Mouse (Mus musculus): ENCODE data around the gene Adam6b. TPM values are rescaled to one million over a fixed set of nuclear protein-coding genes. Genes with fewer than 3 reads are reported as not detected.
"Not testable (repeated sequence)": the region's sequence is repeated elsewhere in the genome, so short reads cannot be mapped to it uniquely, and the experiment has no call there.

The Adam6b gene
- polyA plus RNA-seq (2015; fragmentation: Nextera tagmentation; extraction: Ambion mirVana) = not detected in 2 replicates

- H3K9ac ChIP-seq (replicated peaks); H3K36me3 ChIP-seq; H3K4me2 ChIP-seq (replicated peaks); ATAC-seq (replicated peaks); H3K4me1 ChIP-seq; H3K4me3 ChIP-seq; H3K9me3 ChIP-seq; H3K27ac ChIP-seq (replicated peaks); H3K27me3 ChIP-seq: not testable (repeated sequence)
- WGBS = 38% methylated on average over 1 of the region's 1 CpGs
Measured at GRCm38 (mm10) chr12:113489211-113489610, at the start of gene Adam6b. Gene Adam6b, plus strand, starts transcription at chr12:113489511.

DNA sequence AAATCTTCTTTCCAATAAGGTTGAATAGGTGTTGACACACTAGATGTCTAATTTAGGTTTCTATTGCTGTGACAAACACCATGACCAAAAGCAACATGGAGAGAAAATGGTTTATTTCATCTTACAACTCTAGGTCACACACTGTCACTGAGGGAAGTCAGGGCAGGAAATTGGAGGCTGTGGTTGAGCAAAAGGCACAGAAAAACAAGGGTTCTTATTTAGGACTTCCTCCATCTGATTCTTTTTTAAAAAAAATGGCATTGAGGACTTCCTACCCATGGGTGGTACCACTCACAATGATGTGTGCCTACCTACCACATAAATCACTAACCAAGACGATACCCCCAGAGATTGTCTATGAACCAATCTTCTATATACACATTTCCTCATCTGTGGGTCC, 43.2 kb upstream of the Adam6b start:
- H3K27ac ChIP-seq (replicated peaks) = no peak overlapping the region
- H3K9ac ChIP-seq (replicated peaks) = no peak overlapping the region
- 100% methylated on average over 1 of the region's 1 CpGs for WGBS
- no peaks in the 10 kb centered on the region for H3K9me3 ChIP-seq
- H3K27me3 ChIP-seq = no peaks in the 10 kb centered on the region
- H3K4me2 ChIP-seq (replicated peaks) = no peak overlapping the region
- H3K4me1 ChIP-seq = no peaks in the 10 kb centered on the region
- H3K36me3 ChIP-seq = no peaks in the 10 kb centered on the region
- no peak for ATAC-seq (replicated peaks)
- no peak overlapping the region for H3K4me3 ChIP-seq

DNA sequence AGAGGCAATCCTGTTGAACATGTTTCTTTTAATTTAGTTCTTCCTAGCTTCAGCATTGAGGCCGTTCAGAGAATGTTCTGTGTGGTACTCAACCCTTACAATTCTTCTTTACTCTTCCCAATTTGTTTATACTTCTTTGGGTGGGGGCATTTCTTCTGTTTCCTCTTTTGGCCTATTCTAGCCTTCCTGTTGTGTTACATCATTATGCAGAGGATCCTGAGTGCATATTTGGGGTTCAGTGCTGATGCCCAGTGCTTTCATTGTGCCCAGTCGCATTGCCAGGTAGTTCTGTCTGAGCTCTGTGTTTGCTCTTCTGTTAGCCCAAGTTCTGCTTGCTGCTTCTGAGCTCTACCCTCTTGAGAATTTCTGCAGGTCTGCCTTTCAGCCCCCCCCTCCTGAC, 13.1 kb upstream of the Adam6b start:
- Histone ChIP-seq H3K9me3 (0 out of 2 replicates have a peak, but pooled peaks cover 3% of the 10 kb centered on the region), H3K27ac (replicated peaks) (no peak overlapping the region), H3K4me2 (replicated peaks) (no peak overlapping the region), H3K9ac (replicated peaks) (no peak overlapping the region), H3K27me3 (no peaks in the 10 kb centered on the region), H3K4me1 (no peaks in the 10 kb centered on the region), H3K4me3 (no peak overlapping the region), H3K36me3 (no peaks in the 10 kb centered on the region)
- WGBS = 90% methylated on average over 2 of the region's 2 CpGs
- ATAC-seq (replicated peaks) = no peak

- H3K4me3 ChIP-seq = no peak overlapping the region
- WGBS = 83% methylated on average over 2 of the region's 2 CpGs
- no peaks in the 10 kb centered on the region for H3K4me1 ChIP-seq
- H3K9ac ChIP-seq (replicated peaks) = no peak overlapping the region
- 0 out of 2 replicates have a peak, but pooled peaks cover 3% of the 10 kb centered on the region for H3K9me3 ChIP-seq
- no peak overlapping the region for H3K4me2 ChIP-seq (replicated peaks)
- H3K27ac ChIP-seq (replicated peaks) = no peak overlapping the region
- no peaks in the 10 kb centered on the region for H3K36me3 ChIP-seq
- no peak for ATAC-seq (replicated peaks)
- H3K27me3 ChIP-seq = no peaks in the 10 kb centered on the region
Measured at GRCm38 (mm10) chr12:113482147-113482546, 7.2 kb upstream of the Adam6b start.

DNA sequence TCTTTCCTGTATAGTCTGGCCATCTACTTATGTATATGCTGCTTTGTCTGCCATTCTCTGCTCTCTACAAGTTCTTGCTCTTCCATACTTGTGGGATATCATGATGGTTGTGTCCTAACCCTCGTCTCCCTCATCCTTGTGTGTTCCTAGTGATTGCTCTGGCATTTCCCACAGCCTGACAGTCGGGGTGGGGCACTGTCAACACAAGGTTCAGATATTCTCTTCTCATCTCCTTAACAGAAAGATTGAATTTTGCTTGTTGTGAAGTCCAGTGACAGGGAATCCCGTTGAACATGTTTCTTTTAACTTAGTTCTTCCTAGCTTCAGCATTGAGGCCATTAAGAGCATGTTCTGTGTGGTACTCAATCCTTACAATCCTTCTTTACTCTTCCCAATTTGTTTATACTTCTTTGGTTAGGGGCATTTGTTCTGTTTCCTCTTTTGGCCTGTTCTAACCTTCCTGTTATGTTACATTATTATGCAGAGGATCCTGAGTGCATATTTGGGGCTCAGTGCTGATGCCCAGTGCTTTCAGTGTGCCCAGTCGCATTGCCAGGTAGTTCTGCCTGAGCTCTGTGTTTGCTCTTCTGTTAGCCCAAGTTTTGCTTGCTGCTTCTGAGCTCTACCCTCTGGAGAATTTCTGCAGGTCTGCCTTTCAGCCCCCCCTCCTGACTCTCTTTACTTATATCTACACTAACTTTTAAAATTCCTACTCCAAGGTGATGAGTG, 6.5 kb upstream of the Adam6b start:
- H3K9me3 ChIP-seq = 0 out of 2 replicates have a peak, but pooled peaks cover 7% of the 10 kb centered on the region
- H3K4me1 ChIP-seq = no peaks in the 10 kb centered on the region
- H3K4me3 ChIP-seq = no peak overlapping the region
- H3K9ac ChIP-seq (replicated peaks) = no peak overlapping the region
- H3K36me3 ChIP-seq = no peaks in the 10 kb centered on the region
- no peak for ATAC-seq (replicated peaks)
- H3K27me3 ChIP-seq = no peaks in the 10 kb centered on the region
- H3K27ac ChIP-seq (replicated peaks) = no peak overlapping the region
- WGBS = 47% methylated on average over 4 of the region's 4 CpGs
- no peak overlapping the region for H3K4me2 ChIP-seq (replicated peaks)

GRCm38 (mm10) chr12:113483492-113484162, 5.7 kb upstream of the Adam6b start:
- WGBS = 88% methylated on average over 2 of the region's 2 CpGs
- ATAC-seq (replicated peaks) = no peak
- H3K4me1 ChIP-seq = no peaks in the 10 kb centered on the region

DNA sequence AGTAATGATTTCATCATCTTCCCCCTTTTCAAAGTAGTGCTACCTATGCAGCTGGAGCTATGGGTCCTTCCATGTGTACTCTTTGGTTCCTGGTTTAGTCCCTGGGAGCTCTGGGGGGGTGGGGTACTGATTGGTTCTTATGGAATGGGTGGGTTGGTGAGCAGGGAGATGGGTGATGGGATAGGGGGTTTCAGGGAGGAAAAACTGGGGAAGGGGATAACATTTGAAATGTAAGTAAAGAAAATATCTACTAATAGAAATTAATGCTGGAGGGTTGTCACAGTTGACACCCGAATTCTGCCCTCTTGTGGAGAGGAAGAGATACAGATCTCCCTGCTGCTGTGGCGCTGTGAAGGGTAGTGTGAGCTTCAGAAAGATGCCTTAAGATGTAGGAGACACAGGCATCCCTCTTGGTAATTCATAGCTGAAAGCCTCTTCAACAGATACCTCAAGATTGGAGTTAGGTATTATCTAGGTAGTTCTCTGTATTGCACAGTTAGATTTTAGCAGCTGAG, 4.3 kb upstream of the Adam6b start:
- Histone ChIP-seq H3K36me3 (no peaks in the 10 kb centered on the region), H3K4me3 (no peak overlapping the region), H3K4me1 (no peaks in the 10 kb centered on the region), H3K9ac (replicated peaks) (no peak overlapping the region), H3K9me3 (0 out of 2 replicates have a peak, but pooled peaks cover 7% of the 10 kb centered on the region), H3K27ac (replicated peaks) (no peak overlapping the region), H3K4me2 (replicated peaks) (no peak overlapping the region), H3K27me3 (no peaks in the 10 kb centered on the region)
- no peak for ATAC-seq (replicated peaks)
- 44% methylated on average over 2 of the region's 2 CpGs for WGBS

More at GRCm38 (mm10) chr12:113483492-113484162, 5.7 kb upstream of the Adam6b start:
- no peak overlapping the region for H3K9ac ChIP-seq (replicated peaks)
- H3K27ac ChIP-seq (replicated peaks) = no peak overlapping the region
- H3K36me3 ChIP-seq = no peaks in the 10 kb centered on the region
- no peaks in the 10 kb centered on the region for H3K27me3 ChIP-seq
- 0 out of 2 replicates have a peak, but pooled peaks cover 7% of the 10 kb centered on the region for H3K9me3 ChIP-seq
- H3K4me3 ChIP-seq = no peak overlapping the region
- no peak overlapping the region for H3K4me2 ChIP-seq (replicated peaks)

- not testable (repeated sequence) for H3K4me2 ChIP-seq (replicated peaks); H3K27ac ChIP-seq (replicated peaks); ATAC-seq (replicated peaks); H3K4me3 ChIP-seq; H3K9me3 ChIP-seq; H3K27me3 ChIP-seq; H3K9ac ChIP-seq (replicated peaks); H3K4me1 ChIP-seq; H3K36me3 ChIP-seq
Measured at GRCm38 (mm10) chr12:113487693-113488092, 1.6 kb upstream of the Adam6b start.

DNA sequence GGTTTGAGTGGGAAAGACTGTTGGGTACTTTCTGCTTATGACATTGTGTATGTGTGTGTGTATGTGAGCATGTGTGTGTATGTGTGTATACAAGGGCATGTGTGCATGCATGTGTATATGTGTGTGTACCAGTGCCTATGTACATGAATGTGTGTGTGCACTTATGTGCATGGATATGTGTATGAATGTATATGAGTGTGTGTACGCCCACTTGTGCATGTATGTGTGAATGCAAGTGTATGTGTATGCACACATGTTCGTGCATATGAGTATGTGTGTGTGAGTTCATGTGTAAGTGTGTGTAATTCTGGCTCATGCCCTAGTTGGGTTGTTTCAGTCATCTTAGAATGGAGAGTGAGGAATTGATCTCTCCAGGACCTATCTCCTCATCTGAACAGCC, 36.6 kb downstream of the Adam6b start:
- Histone ChIP-seq H3K9ac (replicated peaks) (no peak overlapping the region), H3K36me3 (no peaks in the 10 kb centered on the region), H3K27ac (replicated peaks) (no peak overlapping the region), H3K9me3 (peaks cover 3% of the 10 kb centered on the region), H3K27me3 (no peaks in the 10 kb centered on the region), H3K4me1 (no peaks in the 10 kb centered on the region), H3K4me3 (no peak overlapping the region), H3K4me2 (replicated peaks) (no peak overlapping the region)
- WGBS = 86% methylated on average over 2 of the region's 2 CpGs
- no peak for ATAC-seq (replicated peaks)

Other genes starting within 250 kb of the Adam6b start
- not detected in 2 replicates for gene Adam6a, start 54.4 kb downstream of the Adam6b start, polyA plus RNA-seq (2015; fragmentation: Nextera tagmentation; extraction: Ambion mirVana)